Mouse (Mus musculus) small intestine, adult 2 months (tissue): ENCODE results near the gene Tfb2m. TPM values are rescaled to one million over a fixed set of nuclear protein-coding genes. Genes with fewer than 3 reads are reported as not detected.

Source experiments
- H3K27ac ChIP-seq: fragments of 200-500 bp; 2 replicates; pipeline ENCODE4 v1.5.1; 2012; ENCODE audit warnings: low read depth, low read length, control low read depth, inconsistent platforms; ENCODE audit not compliant: insufficient read depth
- H3K27me3 ChIP-seq: fragments of 200-500 bp; 2 replicates; pipeline ENCODE4 v1.6.1; 2012; ENCODE audit warnings: mild to moderate bottlenecking, moderate library complexity, low read length, inconsistent platforms; ENCODE audit not compliant: control insufficient read depth, insufficient read depth
- H3K36me3 ChIP-seq: fragments of 200-500 bp; 2 replicates; pipeline ENCODE4 v1.6.1; 2012; ENCODE audit warnings: mild to moderate bottlenecking, low read length, control low read depth, inconsistent platforms; ENCODE audit not compliant: control insufficient read depth, insufficient read depth
- H3K4me1 ChIP-seq: fragments of 200-500 bp; 2 replicates; pipeline ENCODE4 v1.6.1; 2012; ENCODE audit warnings: low read length, inconsistent platforms, mixed read lengths; ENCODE audit not compliant: control insufficient read depth, insufficient read depth, insufficient read length
- H3K4me3 ChIP-seq: fragments of 200-500 bp; 2 replicates; pipeline ENCODE4 v1.5.1; 2012; ENCODE audit warnings: low read depth, mild to moderate bottlenecking, control low read depth, inconsistent platforms, low read length, moderate library complexity
- CTCF ChIP-seq: fragments of 200-500 bp; IDR thresholded peaks from 2 replicates; pipeline ENCODE4 v1.5.1; 2012; ENCODE audit warnings: low read depth, mild to moderate bottlenecking, control low read depth, inconsistent platforms, low read length, moderate library complexity, mixed read lengths; ENCODE audit not compliant: insufficient replicate concordance, insufficient read length; ENCODE audit errors: extremely low read depth
- POLR2A ChIP-seq: fragments of 200-500 bp; IDR thresholded peaks from 2 replicates; pipeline ENCODE4 v1.6.1; 2012; ENCODE audit warnings: low read depth, mild to moderate bottlenecking, control low read depth, inconsistent platforms, low read length, moderate library complexity
- WGBS: fragments of 180-500 bp; shearing (Covaris S2); methylation state at CpG from one replicate; pipeline ENCODE4 v1.1.7; 2018; 5-methylcytosine and 5-hydroxymethylcytosine counted together
- polyA plus RNA-seq: library from polyadenylated mRNA; depleted of rRNA; stranded (reverse); fragments of >200 nt; gene quantifications from 2 replicates; pipeline ENCODE4 v1.2.3, GENCODE M21; 2012

The Tfb2m gene
- polyA plus RNA-seq, 1 experiment, result 2.7 TPM

- 80% methylated on average over 4 of the region's 4 CpGs for WGBS
- Histone ChIP-seq H3K36me3 (no peaks in the 10 kb centered on the region), H3K4me1 (peaks cover 15% of the 10 kb centered on the region), H3K27me3 (no peaks in the 10 kb centered on the region), H3K27ac (no peak overlapping the region), H3K4me3 (no peak overlapping the region)
- TF ChIP-seq POLR2A, result no peak
- TF ChIP-seq CTCF, result no peak
These were observed 25.6 kb upstream of the Tfb2m start for GRCm38 (mm10) chr1:179571686-179572085.

DNA sequence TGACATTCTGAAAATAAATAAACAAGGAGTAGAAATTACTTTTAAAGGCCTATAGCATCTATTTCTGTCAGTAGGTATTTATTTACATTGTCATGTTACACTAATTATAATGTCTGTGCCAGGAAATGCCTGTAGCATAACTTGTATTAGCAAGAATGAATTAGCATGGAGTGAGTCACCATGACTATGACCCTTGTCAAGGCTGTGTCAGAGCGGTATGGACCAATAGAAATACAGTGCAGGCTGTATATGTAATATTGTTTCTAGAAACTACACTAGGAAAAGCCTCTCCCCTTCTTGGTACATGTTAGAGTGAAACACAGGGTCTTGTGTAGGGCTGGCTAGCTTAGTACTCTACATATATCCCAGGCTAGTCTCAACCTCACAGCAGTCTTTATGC lies 24.4 kb upstream of the Tfb2m start:
- no peaks in the 10 kb centered on the region for H3K36me3 ChIP-seq
- 63% methylated on average over 1 of the region's 1 CpGs for WGBS
- no peak overlapping the region for H3K4me3 ChIP-seq
- H3K4me1 ChIP-seq, result peaks cover 15% of the 10 kb centered on the region
- H3K27ac ChIP-seq, result 0 out of 2 replicates have a peak overlapping the region, but pooled peaks have one; percentile 7
- H3K27me3 ChIP-seq, result no peaks in the 10 kb centered on the region
- TF ChIP-seq CTCF, result no peak
- TF ChIP-seq POLR2A, result no peak

- Histone ChIP-seq H3K36me3 (no peaks in the 10 kb centered on the region), H3K27ac (peak overlapping the region; percentile 3; the same call in 1 of the 2 replicates), H3K27me3 (no peaks in the 10 kb centered on the region), H3K4me1 (peaks cover 15% of the 10 kb centered on the region), H3K4me3 (no peak overlapping the region)
- 26% methylated on average over 4 of the region's 4 CpGs for WGBS
- TF ChIP-seq CTCF (no peak), POLR2A (no peak)
These were observed 22.8 kb upstream of the Tfb2m start for GRCm38 (mm10) chr1:179568690-179569398.

- no peak overlapping the region for H3K27ac ChIP-seq
- no peak overlapping the region for H3K4me3 ChIP-seq
- H3K36me3 ChIP-seq, result no peaks in the 10 kb centered on the region
- WGBS, result 50% methylated on average over 7 of the region's 7 CpGs
- no peaks in the 10 kb centered on the region for H3K27me3 ChIP-seq
- peaks cover 15% of the 10 kb centered on the region for H3K4me1 ChIP-seq
- TF ChIP-seq POLR2A (no peak), CTCF (no peak)
These were observed 21.5 kb upstream of the Tfb2m start for GRCm38 (mm10) chr1:179567558-179567957.

DNA sequence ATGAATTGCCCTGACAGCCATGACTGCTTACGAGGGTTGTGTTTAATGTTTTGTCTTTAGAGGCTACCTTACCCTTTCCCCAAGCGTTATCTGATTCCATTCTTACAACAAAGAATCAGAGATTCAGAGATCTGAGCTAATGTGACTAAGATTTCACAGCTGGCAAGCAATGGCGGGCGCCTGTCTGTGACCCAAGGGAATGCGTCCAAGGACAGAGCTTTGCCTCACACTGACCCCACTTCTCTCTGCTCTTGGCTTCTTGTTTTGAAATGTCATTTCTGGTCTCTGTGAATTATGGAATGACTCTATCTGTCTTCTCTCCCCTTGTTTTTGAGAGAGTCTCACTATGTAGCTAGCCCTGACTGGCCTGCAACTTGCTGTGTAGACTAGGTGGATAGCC lies 17.9 kb upstream of the Tfb2m start:
- Histone ChIP-seq H3K4me3 (no peak overlapping the region), H3K36me3 (no peaks in the 10 kb centered on the region), H3K27me3 (no peaks in the 10 kb centered on the region), H3K4me1 (peaks cover 17% of the 10 kb centered on the region), H3K27ac (no peak overlapping the region)
- no peak for TF ChIP-seq CTCF
- TF ChIP-seq POLR2A, result no peak
- 76% methylated on average over 5 of the region's 5 CpGs for WGBS

GRCm38 (mm10) chr1:179563211-179563610 lies 17.1 kb upstream of the Tfb2m start:
- 90% methylated on average over 4 of the region's 4 CpGs for WGBS
- Histone ChIP-seq H3K4me1 (peaks cover 14% of the 10 kb centered on the region), H3K27me3 (no peaks in the 10 kb centered on the region), H3K27ac (no peak overlapping the region), H3K36me3 (0 out of 2 replicates have a peak, but pooled peaks cover 1% of the 10 kb centered on the region), H3K4me3 (no peak overlapping the region)
- TF ChIP-seq POLR2A (no peak), CTCF (no peak)

DNA sequence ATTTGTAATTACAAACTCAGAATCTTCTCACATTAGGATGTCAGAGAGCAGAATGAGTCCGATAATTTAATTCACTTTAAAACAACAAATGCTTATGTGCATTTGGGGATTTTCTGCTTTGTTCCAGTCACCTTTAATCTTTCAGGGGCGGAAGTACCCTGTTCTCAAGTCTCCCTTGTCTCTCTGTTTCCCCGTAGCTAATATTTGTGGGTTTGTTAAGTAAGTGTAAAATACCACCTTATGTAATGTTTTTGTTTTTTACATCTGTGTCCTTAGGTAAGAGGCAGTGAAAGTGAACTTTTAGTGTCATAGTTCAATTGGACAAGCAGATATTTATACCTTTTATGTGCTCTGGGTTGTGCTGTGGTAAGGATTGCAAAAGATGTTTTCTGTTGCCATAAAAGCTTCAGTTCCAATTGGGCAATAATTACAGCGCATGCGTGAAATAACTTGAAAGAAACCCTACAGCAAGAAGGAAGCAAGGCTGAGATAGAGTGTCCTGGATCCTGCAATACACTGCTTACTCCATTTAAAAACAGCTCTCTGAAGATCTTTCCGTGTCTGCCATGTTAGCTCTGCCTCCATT lies 14.9 kb upstream of the Tfb2m start:
- H3K4me1 ChIP-seq, result peaks cover 7% of the 10 kb centered on the region; the same call in 1 of the 2 replicates
- no peaks in the 10 kb centered on the region for H3K27me3 ChIP-seq
- WGBS, result 79% methylated on average over 6 of the region's 6 CpGs
- 0 out of 2 replicates have a peak, but pooled peaks cover 1% of the 10 kb centered on the region for H3K36me3 ChIP-seq
- H3K27ac ChIP-seq, result no peak overlapping the region
- H3K4me3 ChIP-seq, result no peak overlapping the region
- TF ChIP-seq CTCF, result no peak
- no peak for TF ChIP-seq POLR2A
